Mouse (Mus musculus): ENCODE measurements around the gene Lmntd1. TPM values are rescaled to one million over a fixed set of nuclear protein-coding genes. Genes with fewer than 3 reads are reported as not detected.

Gene Lmntd1
- total RNA-seq (2014; fragmentation: Nextera tagmentation) (not detected in 2 replicates), total RNA-seq (2017) (not detected in 2 replicates)

DNA sequence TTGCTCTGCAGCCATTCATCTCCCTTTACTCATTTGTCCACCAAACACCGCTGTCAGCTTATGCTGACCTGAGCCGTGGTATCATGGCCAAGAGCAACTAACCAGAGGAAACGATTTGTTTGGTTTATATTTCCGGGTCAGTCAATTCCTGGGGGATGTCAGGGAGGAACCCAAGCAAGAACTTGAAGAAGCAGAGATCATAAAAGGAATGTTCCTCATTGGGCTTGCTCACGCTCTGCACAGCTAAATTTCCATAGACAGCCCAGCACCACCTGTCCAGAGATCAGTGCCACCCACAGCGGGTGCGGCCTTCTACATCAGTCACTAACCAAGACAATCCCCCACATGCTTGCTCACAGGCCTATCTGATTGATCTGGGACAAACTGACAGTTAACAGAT, at the start of gene Lmntd1:
TSS of gene Lmntd1 (minus strand) at position 101 of the 400 bp plus-strand sequence.
- no peak for ATAC-seq (replicated peaks; ENCODE audit: low FRiP score, low TSS enrichment, poor library complexity, severe bottlenecking)

DNA sequence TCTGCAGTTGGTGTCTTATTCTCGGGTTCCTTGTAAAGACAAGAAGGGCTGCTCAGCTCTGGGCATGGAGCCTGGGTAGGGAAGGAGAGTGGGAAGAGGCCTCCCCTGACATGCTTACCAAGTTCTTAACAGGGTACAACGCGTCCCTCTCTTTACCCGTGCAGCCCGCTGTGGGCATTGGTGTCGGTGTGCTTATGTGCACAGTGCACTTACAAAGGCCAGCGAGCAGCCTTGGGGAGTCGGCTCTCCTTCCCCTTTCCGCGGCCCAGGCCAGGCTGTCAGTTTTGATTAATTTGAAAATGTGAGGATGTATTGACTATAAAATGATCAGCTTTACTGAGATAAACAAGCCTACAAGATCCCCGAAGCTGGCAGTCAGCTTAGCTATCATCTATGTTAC, 46.8 kb upstream of the Lmntd1 start:
- no peak for ATAC-seq (replicated peaks; ENCODE audit: low FRiP score, low TSS enrichment, poor library complexity, severe bottlenecking)

DNA sequence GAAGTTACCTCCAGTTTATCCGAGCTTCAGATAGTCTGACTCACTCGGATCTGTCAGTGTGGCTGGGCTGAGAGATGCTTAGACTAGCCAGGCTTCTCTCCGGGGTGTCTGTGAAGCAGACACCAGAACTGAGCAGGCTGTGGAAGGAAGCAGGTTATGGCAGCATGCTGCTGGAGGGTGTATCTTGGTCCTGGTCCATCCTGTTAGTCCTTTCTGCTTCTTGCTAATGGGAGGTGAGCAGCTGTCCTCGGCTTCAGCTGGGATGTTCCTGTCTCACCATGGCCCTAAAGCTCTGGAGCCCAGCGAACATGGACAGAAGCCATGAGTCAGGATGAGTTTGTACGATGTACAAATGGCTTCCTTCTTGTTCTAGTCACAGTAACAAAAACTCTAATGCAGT, 45.0 kb upstream of the Lmntd1 start:
- no peak for ATAC-seq (replicated peaks; ENCODE audit: low FRiP score, low TSS enrichment, poor library complexity, severe bottlenecking)

DNA sequence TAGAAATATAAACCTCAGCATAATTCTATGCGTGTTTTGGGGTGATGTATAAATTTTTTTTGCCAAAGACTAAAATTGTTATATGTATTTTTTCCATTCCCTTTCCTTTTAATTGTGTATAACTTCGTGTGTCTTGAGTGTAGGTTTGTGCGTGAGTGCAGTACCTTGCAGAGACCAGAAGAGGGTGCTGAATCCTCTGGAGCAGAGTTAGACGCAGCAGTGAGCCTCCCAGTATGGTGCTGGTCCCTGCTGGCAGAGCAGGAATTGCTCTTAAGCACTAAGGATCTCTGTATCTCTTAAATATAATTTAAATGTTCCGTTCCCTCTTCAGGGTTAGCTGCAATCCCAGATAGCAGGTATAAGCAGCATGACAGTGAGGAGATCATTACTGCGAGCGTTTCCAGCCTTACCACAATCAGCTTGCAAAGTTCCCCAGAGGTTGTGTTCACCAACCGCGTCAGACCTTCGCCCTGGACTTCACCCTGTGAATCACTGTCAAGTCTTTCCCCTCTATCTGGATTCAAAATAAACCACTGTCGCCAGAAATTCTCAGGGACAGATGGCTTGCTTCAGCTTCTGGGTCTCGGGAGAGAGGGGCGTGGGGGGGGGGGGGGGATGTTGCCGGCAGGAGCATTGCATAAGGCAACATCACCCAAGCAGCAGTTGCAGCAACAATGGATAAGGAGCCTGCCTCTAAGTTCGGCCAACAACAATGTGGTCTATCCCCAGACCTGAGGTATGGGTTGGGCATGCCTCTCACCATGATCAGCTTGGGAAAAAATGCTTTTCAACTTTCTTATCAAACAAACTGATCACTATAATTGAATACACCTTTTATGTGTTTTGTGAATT, 42.8 kb upstream of the Lmntd1 start:
- ATAC-seq (replicated peaks; ENCODE audit: low FRiP score, low TSS enrichment, poor library complexity, severe bottlenecking): no peak

DNA sequence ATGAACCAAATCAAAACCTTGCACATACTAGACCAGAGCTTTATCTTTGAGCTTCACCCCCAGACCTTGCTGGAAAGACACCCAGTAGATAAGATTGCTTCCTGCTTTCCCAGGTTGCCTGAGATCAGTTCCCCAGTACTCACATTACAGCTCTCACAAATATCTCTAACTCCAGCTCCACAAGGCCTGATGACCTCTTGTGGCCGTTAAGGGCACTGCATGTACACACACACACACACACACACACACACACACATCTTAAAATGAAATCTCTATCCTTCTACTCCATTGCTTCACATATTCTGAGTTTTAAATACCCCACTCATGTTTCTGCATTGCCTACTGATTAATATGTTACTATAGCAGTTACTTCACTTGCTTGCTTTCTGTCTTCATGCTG, 41.6 kb upstream of the Lmntd1 start:
- ATAC-seq (replicated peaks; ENCODE audit: low FRiP score, low TSS enrichment, poor library complexity, severe bottlenecking): no peak

DNA sequence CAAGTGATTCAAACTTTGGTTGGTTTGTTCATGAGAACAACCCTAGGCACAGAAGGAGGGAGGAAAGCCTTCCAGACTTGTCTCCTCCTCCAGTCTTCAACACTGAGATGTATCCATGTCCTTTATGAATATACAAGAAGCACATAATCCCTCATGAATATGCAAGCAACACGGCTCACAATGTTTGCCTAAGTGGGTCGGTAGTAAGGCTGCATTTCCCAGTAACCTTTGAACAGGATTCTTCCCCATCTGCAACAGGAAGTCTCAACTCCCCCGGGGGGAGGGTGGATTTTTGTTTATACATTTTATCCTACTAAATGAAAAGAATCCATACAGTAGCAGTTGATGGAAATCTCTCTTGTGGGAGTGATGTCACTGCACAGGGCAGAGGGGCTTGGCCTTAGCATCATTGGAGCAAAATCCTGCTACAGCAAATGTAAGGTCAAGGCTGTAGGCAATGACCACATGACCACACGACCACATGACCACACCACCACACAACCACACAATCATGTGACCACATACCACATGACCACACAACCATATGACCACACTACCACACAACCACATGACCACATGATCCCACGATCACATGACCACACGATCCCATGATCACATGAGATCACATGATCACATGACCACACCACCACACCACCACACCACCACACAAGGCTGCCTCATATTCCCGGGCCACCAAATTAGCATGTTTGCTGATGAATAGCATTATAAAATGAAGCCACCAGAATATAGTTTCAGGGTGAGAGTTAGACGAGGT, 40.1 kb upstream of the Lmntd1 start:
- no peak for ATAC-seq (replicated peaks; ENCODE audit: low FRiP score, low TSS enrichment, poor library complexity, severe bottlenecking)

DNA sequence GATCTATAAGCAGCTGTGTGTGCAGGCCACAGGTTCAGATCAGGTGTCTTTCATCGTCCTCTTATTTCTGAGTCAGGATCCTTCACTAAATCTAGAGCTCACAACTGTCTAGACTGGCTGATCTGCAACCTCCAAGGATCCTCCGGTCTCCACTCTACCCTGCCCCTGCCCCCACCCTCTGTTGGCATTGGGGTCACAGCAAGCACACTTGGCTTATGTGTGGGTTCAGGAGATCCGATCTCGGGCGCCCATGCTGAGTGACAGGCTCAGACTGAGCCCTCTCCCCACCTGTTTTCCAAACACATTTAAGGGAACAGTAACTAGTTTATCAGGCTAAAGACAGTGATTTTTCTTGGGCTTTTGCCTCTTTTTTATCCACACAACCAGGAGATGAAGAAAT, 39.5 kb upstream of the Lmntd1 start:
- no peak for ATAC-seq (replicated peaks; ENCODE audit: low FRiP score, low TSS enrichment, poor library complexity, severe bottlenecking)

DNA sequence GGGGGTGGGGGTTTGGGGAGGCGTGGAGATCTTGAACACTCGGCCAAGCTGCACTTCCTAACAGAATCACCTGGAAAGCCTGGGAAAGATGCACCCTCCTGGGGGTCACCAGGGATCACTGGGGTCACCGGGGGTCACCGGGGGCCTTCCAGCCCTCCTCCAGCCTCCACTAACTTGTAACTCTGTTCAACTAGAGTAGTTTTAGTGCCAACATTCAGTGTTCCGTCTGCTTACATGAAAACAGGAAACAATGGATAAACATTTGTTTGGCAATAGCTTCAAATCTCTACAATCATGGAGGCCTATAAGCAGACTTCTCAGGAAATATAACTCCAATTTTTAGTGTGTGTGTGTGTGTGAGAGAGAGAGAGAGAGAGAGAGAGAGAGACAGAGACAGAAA, 38.9 kb upstream of the Lmntd1 start:
- no peak for ATAC-seq (replicated peaks; ENCODE audit: low FRiP score, low TSS enrichment, poor library complexity, severe bottlenecking)

DNA sequence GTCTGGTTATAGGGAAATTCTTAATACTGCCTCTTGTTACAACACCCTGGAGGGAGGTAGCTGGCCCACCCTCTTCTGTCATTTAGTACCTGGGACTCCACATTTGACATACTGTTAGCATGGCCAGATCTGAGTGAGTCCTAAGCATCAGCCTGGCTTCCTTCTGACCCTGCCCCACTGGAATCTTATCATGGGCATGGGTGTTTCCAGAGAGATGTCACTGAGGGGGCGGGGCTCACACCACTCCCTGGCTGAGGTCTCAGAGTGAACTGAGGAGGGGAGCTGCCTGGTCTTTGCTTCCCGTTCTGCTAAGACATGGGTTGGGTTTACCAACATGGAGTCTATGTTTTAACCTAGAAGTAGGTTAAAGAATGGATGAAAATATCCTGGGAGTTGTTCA, 37.9 kb upstream of the Lmntd1 start:
- no peak for ATAC-seq (replicated peaks; ENCODE audit: low FRiP score, low TSS enrichment, poor library complexity, severe bottlenecking)

DNA sequence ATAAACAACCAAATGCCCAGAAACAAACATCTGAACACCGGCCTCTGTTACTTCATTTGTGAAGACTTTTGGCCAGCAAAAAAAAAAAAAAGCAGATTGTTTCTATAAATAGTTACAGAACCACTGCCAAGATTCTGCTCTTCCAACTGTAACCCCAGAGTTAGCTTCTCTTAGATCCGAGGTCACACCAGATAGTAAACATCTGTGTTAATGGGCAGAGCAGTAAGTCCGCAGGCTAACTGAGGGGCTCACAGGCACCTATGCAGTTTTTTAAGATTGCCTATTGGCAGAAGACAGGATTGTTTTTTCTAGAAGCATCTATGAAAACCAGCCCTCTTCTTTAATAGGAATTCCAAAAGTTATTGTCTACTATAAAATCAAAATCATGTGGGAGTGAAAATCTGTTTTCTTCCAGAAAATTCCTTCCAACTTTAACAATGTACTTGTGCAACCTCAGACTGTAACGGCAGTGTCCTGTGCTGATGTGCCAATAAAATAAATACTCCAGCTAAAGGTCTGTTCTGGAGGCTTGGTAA, 26.9 kb upstream of the Lmntd1 start:
- no peak for ATAC-seq (replicated peaks; ENCODE audit: low FRiP score, low TSS enrichment, poor library complexity, severe bottlenecking)

DNA sequence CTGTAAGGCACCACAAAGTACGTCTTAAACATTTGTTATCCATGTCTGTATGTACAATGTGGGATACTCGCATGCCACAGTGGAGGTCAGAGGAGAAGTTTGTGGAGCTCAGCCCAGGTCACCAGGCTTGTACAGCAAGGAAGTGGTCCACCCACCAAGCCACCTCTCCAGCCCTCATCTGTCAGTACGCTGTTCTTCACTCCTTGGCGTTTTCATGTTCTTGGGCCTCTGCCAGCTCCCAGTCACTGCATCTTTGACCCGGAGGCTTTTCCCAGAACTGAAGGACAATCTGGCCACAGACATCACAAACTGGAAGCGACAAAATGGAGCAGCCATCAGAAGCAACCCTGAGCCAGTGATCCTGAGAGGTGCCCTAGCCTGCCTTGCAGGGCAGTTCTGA, 24.1 kb upstream of the Lmntd1 start:
- ATAC-seq (replicated peaks; ENCODE audit: low FRiP score, low TSS enrichment, poor library complexity, severe bottlenecking): no peak

DNA sequence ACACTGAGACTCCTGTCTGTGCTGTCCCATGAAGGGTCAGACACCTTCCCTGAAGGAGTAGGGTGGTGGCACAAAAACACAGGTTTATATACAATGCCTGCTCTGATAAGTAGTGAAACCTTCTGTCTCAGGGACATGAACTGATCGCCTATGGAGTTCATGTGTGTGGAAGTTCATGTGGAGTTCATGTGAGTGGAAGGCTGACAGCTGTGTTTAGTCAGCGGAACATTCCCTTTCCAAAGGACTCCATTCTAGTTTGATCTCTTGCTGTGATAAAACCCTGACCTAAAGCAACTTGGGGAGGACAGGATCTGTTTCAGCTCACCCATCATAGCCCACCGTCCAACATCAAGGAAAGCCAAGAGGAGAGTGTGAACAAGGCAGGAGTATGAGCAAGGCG, 22.6 kb upstream of the Lmntd1 start:
- no peak for ATAC-seq (replicated peaks; ENCODE audit: low FRiP score, low TSS enrichment, poor library complexity, severe bottlenecking)

DNA sequence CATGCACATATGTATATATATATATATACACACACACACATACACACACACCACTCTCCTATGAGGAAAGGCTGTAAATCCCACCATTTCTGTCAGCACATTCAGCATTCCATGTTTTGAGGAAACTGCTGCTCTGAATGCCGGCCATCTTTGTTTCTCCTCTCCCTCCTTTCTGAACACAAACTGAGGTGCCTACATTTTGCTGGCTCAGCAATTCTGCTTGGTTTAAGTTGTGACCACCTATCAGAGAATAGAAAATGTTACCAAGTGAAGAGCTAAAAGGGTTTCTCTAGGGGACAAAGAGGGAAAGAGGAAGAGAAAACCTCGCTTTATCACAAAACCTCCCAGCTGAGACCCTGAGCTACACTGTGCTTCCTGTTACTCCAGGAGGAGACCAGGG, 20.3 kb upstream of the Lmntd1 start:
- ATAC-seq (replicated peaks; ENCODE audit: low FRiP score, low TSS enrichment, poor library complexity, severe bottlenecking): no peak

DNA sequence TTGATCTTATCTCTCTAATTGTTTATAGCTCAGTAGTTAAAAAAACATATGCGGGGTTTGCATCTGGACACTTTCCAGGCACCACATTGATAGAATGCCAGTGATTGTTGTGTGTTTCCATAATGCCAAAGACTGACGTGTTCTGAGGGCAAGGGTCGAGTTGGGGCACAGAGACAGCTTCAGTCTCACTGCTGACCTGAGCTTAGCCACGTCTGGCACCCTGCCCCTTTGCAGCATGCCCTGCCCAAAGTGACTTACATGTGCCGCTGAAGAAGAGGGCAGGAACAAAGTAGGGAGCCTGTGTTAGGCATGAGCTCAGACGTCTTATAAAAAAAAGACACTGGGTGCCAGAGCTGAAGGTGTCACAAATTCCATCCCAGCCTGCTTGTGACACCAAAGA, 16.1 kb upstream of the Lmntd1 start:
- ATAC-seq (replicated peaks; ENCODE audit: low FRiP score, low TSS enrichment, poor library complexity, severe bottlenecking): no peak

DNA sequence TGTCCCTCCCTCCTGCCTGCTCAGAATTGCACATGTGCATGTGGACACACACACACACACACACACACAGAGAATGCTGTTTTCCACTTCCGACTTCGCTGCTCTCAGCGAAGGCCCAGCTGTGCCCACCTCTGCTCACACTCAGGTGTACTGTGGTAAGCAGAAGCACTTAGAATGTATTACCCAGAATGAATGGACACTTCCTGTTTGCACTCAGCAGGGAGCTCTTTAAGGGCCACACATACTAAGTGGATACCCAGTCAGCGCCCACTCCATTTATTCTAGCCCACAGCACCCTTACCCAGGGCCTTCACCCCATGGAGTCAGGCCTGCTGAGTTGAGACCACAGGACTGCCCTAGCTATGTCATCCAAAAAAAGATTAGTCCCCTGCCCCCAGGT, 9.0 kb upstream of the Lmntd1 start:
- ATAC-seq (replicated peaks; ENCODE audit: low FRiP score, low TSS enrichment, poor library complexity, severe bottlenecking): no peak

DNA sequence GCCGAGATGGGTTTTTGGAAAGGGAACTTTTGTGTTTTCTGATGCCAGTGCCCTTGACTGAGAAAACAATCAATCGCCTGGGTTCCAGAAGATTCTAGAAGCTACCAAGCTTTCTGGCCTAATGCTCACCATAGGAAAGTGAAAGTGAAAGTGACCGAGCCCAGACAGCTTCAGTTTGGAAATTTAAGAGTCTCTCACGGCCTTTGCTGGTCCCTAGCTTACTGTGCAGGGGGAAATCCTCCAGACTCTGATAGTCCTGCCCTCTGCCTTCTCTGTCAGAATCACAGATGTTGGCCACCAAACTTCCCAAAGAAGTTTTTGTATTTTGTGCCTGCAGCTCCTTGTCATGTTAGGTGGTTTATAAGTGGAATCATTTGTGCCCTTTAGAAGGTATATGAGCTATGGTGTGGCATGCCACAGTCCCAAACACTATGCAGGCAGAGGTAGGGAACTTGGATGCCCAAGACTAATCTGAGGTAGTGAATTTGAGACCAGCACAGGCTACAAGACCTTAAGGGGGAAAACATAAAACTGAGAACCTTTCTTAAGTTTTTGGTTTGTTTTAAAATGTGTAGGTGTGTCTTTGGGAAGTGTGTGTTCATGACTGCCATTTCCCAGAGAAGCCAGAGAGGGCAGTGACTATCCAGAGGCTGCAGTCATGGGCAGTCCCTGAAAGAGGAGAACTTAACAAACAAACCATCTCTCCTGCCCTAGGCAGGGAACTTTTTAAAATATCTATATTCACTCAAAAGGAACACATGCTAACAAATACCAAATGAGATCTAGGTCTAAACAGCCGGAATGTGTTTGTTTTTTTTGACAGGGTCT, 2.5 kb upstream of the Lmntd1 start:
- ATAC-seq (replicated peaks; ENCODE audit: low FRiP score, low TSS enrichment, poor library complexity, severe bottlenecking): peak; percentile 52

DNA sequence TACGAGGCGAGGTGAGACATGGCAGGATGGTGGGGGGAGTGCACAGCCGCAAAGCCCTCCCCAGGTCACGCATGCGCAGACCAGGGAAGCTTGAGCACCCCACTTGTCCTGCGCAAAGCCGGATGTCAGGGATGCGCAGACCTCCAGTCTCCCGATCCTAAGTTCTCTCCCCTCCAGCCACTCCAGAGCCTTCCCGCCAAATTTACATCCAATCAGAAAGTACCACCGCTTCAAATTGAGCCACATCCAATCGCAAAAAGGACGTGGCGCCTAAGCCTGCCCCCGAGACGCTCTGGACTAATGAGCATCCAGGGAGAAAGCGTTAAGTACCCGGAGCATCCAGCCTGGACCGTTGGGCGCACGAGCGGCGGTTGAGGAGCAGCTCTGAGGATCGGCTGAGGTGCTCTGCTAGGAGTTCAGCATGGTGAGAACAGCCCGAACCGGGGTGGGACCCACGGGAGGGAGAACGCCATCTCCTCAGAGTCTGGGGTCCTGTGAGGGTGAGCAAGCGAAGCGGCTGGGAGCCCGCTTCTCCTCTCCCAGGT, 1.6 kb upstream of the Lmntd1 start, which contains the start of gene Tuba3b:
TSS of gene Tuba3b (plus strand) at position 92 of the 545 bp plus-strand sequence.
- no peak for ATAC-seq (replicated peaks; ENCODE audit: low FRiP score, low TSS enrichment, poor library complexity, severe bottlenecking)

DNA sequence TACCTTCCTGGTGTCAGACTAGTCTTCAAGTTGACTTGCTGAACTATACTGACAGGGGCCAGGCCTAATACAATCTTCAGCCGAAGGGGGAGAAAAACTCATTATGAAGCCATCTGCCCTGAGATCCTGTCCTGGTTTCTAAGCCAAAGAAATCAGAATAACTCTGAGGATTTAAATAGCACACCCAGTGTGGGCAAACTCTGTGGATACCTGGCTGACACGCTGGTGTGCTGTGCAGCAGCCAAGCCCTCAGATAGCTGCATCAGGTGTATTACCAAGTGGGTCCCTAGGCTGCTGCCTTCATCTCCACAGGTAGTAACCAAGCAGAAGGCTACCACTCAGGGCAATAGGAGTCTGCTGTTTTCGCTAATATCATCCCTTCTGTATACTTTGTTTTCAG, 1.5 kb downstream of the Lmntd1 start:
- no peak for ATAC-seq (replicated peaks; ENCODE audit: low FRiP score, low TSS enrichment, poor library complexity, severe bottlenecking)

DNA sequence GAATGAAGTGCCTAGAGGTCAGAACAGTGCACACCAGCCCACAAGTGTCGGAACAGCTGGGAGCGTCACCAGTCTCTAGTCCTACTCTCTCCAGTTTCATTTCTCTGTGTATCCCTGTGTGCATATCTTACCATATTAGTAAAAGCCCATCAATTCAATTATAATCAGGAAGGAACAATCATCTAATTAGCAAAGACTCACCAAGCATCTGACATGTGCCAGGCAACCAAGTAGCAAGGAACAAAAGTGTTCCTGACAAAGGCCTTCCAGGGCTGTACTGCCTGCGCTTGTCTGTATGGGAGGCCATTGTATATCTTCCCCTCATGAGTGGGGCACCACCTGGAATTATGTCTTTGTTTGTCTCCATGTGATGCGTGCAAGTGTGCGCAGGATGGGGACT, 3.2 kb downstream of the Lmntd1 start:
- ATAC-seq (replicated peaks; ENCODE audit: low FRiP score, low TSS enrichment, poor library complexity, severe bottlenecking): no peak

All from megakaryocyte-erythroid progenitor cell, adult 5-6 weeks (primary cell).